Comparison of ENCODE assay signal across 30 mouse cellular contexts in the genomic region with DNA sequence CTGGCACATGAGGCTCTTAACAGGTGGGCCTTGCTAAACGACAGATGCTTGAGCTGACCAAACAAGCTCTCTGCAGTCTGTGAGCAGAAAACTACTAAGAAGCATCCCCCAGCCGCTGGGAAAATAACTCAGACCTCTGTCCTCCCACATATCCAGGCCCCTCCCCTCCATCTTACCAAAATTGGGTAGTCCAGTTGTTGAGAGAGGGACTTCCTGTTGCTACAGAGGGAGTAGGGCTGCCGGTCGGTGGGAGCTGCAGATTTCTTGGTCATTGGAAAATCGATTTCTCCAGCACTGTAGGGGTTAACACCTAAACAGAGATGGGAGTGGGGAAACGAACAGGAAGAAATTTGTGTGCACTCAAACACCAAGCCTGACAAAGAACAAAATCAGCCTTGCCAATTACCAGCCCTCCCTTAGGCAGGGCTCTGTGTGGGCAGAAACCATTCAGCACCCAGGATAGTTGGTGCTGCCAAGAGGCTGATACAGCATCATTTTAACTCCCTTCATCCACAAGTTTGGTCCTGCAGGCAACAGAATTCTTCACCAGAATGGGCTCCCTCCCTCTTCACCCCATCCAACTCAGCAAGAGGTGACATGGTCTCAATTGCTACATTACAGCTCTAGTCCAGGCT. TPM values are rescaled to one million over a fixed set of nuclear protein-coding genes. Genes with fewer than 3 reads are reported as not detected.
DNase-seq lines count a peak whose midpoint lies in the region; ATAC-seq and TF ChIP-seq lines count a peak whose summit lies in the region.
"Had no signal": no experiment of that assay in that cellular context is flagged by ENCODE, and none has a peak within 500 bp of the region (broad histone marks: within the 10 kb centered on the region; RNA-seq: fewer than 3 reads in every experiment).

No protein-coding gene starts in this region.

- WGBS in liver, embryonic 11.5 days: 40% methylated on average over 6 of the region's 6 CpGs

- H3K9me3 ChIP-seq in liver, embryonic 11.5 days (ENCODE audit: control insufficient read depth, low read length): no peaks in the 10 kb centered on the region
- H3K9me3 ChIP-seq: G1E; heart, embryonic 10.5 days; heart, embryonic 15.5 days; intestine, embryonic 15.5 days; liver, embryonic 15.5 days; lung, embryonic 15.5 days; midbrain, embryonic 10.5 days; neural tube, embryonic 13.5 days had no signal

- no peaks in the 10 kb centered on the region for H3K36me3 ChIP-seq in liver, embryonic 11.5 days (ENCODE audit: control insufficient read depth, insufficient read depth, low read length)
- H3K36me3 ChIP-seq: G1E; heart, embryonic 10.5 days; heart, embryonic 15.5 days; intestine, embryonic 15.5 days; liver, embryonic 15.5 days; lung, embryonic 15.5 days; midbrain, embryonic 10.5 days; neural tube, embryonic 13.5 days had no signal

- peak overlapping the region; percentile 61 for H3K27ac ChIP-seq in layer of hippocampus, adult 2 months
- no peak overlapping the region for H3K27ac ChIP-seq in liver, embryonic 11.5 days (ENCODE audit: low read depth, low read length)
- H3K27ac ChIP-seq: heart, embryonic 10.5 days; heart, embryonic 15.5 days; hindbrain, postnatal 0 days; intestine, embryonic 15.5 days; liver, embryonic 15.5 days; lung, embryonic 15.5 days; macrophage; midbrain, embryonic 10.5 days; neural tube, embryonic 13.5 days had no signal

- H3K4me2 ChIP-seq in liver, embryonic 11.5 days: no peak overlapping the region
- H3K4me2 ChIP-seq: heart, embryonic 15.5 days; intestine, embryonic 15.5 days; liver, embryonic 15.5 days; lung, embryonic 15.5 days; neural tube, embryonic 13.5 days had no signal

- H3K27me3 ChIP-seq in liver, embryonic 11.5 days (replicated peaks; ENCODE audit: control insufficient read depth, insufficient read depth, low read length): no peaks in the 10 kb centered on the region
- H3K27me3 ChIP-seq: heart, embryonic 15.5 days; intestine, embryonic 15.5 days; liver, embryonic 15.5 days; lung, embryonic 15.5 days; neural tube, embryonic 13.5 days had no signal

- TF ChIP-seq CTCF in layer of hippocampus, adult 2 months (conservative IDR thresholded peaks at IDR 0.05): no peak

- peak; percentile 10 for DNase-seq in embryo, embryonic 11 days
- DNase-seq in embryo, embryonic 9.5 days (ENCODE audit: extremely low spot score): no peak
- DNase-seq in layer of hippocampus, adult 2 months (ENCODE audit: low spot score in 2 of 2): peak; percentile 44 to 53
- no peak for DNase-seq in layer of hippocampus, postnatal 36 days
- DNase-seq in liver, embryonic 11.5 days (ENCODE audit: low spot score): no peak
- DNase-seq: adrenal gland, adult 8-10 months; cerebellum, adult 9-11 months; gastrocnemius, postnatal 10 days; heart, adult 11 months; kidney, adult 8-10 months; kidney, postnatal 14 days; left cerebral cortex, postnatal 4 days; liver; right cerebral cortex, postnatal 4 days; thymus, postnatal 4 days had no signal

- H3K9ac ChIP-seq in liver, embryonic 11.5 days (ENCODE audit: low read depth, low read length): no peak overlapping the region
- H3K9ac ChIP-seq: heart, embryonic 15.5 days; intestine, embryonic 15.5 days; liver, embryonic 15.5 days; lung, embryonic 15.5 days; neural tube, embryonic 13.5 days had no signal

- no peaks in the 10 kb centered on the region for H3K4me1 ChIP-seq in liver, embryonic 11.5 days (replicated peaks; ENCODE audit: control insufficient read depth, insufficient read depth, low read length)
- H3K4me1 ChIP-seq: intestine, embryonic 15.5 days; liver, embryonic 15.5 days; midbrain, embryonic 10.5 days; neural tube, embryonic 13.5 days had no signal

- ATAC-seq in granulocyte monocyte progenitor cell, adult 5-6 weeks (replicated peaks; ENCODE audit: poor library complexity, severe bottlenecking): peak; percentile 64
- ATAC-seq in megakaryocyte, adult 5-6 weeks (ENCODE audit: poor library complexity, severe bottlenecking): peak; percentile 40; the same call in 1 of the 2 replicates
- ATAC-seq in liver, embryonic 11.5 days (replicated peaks; ENCODE audit: low FRiP score): no peak
- ATAC-seq: forebrain, embryonic 16.5 days; hindbrain, postnatal 0 days; intestine, embryonic 15.5 days; midbrain, embryonic 16.5 days had no signal

- no peak overlapping the region; the same call in 1 of the 2 replicates for H3K4me3 ChIP-seq in layer of hippocampus, adult 2 months
- H3K4me3 ChIP-seq in liver, embryonic 11.5 days (ENCODE audit: low read depth, low read length): no peak overlapping the region
- H3K4me3 ChIP-seq: erythroblast, embryonic 14.5 days; heart, embryonic 10.5 days; heart, embryonic 15.5 days; intestine, embryonic 15.5 days; liver, embryonic 15.5 days; lung, embryonic 15.5 days; midbrain, embryonic 10.5 days; neural tube, embryonic 13.5 days had no signal

RNA-seq across cellular contexts. Expression of gene Stard5, which starts 51.0 kb away (rescaled TPM):
- total RNA-seq in layer of hippocampus, adult 2 months (2021): 10 to 100 TPM; 18.3 to 18.5 TPM
- total RNA-seq in layer of hippocampus, postnatal 36 days (2021): 10 to 100 TPM; 17.2 to 18.1 TPM
- 9.7 and 17.4 TPM in 2 replicates for total RNA-seq in granulocyte monocyte progenitor cell, adult 5-6 weeks (2014; fragmentation: Nextera tagmentation)
- 8.5 and 10.7 TPM in 2 replicates for total RNA-seq in granulocyte monocyte progenitor cell, adult 5-6 weeks (2017)
- total RNA-seq in megakaryocyte, adult 5-6 weeks (2015): 14.5 and 16.4 TPM in 2 replicates
- total RNA-seq in megakaryocyte, adult 5-6 weeks (2017): 15.0 and 17.3 TPM in 2 replicates
- polyA plus RNA-seq in liver, embryonic 11.5 days (2014; fragmentation: Nextera tagmentation; extraction: Ambion mirVana): 9.2 and 10.8 TPM in 2 replicates

Comparison
In these comparisons a context has a peak if more than half of its experiments do, and no peak if none do; other contexts are left out.
1. DNase-seq: peak in embryo, embryonic 11 days (single experiment) and layer of hippocampus, adult 2 months (2 of 2); none in embryo, embryonic 9.5 days (single experiment), layer of hippocampus, postnatal 36 days (0 of 2) and liver, embryonic 11.5 days (single experiment).